Mouse (Mus musculus) leukemia stem cell, adult 10-12 weeks (primary cell): ENCODE results near the gene Ube2l3. TPM values are rescaled to one million over a fixed set of nuclear protein-coding genes. Genes with fewer than 3 reads are reported as not detected.

ENCODE experiments used
- polyA plus RNA-seq: library from polyadenylated mRNA; stranded (reverse); fragments of >175 nt; gene quantifications from 2 replicates; pipeline ENCODE4 v1.2.3, GENCODE M21; 2012; ENCODE audit warnings: low replicate concordance

The Ube2l3 gene
- 65.1 and 128 TPM in 2 replicates for polyA plus RNA-seq

GRCm38 (mm10) chr16:17202549-17202948 is at the start of gene Ube2l3:
Gene Ube2l3, minus strand, starts transcription at chr16:17202649.

GRCm38 (mm10) chr16:17232794-17233701 is 30.6 kb upstream of the Ube2l3 start, which contains the start of gene Hic2:
Gene Hic2, plus strand, starts transcription at chr16:17233572.

GRCm38 (mm10) chr16:17208389-17209361 is 6.2 kb upstream of the Ube2l3 start, which contains the start of gene Rimbp3:
Gene Rimbp3, plus strand, starts transcription at chr16:17208603.

GRCm38 (mm10) chr16:17146772-17147235 is 55.6 kb downstream of the Ube2l3 start, which contains the start of gene Ccdc116:
Gene Ccdc116, minus strand, starts transcription at chr16:17147229.

GRCm38 (mm10) chr16:17144339-17144738 is 58.1 kb downstream of the Ube2l3 start, which contains the start of gene Ydjc:
Gene Ydjc, plus strand, starts transcription at chr16:17144621.

GRCm38 (mm10) chr16:17132089-17132905 is 70.2 kb downstream of the Ube2l3 start, which contains the start of gene Sdf2l1:
Gene Sdf2l1, minus strand, starts transcription at chr16:17132383.

GRCm38 (mm10) chr16:17124871-17125520 is 77.5 kb downstream of the Ube2l3 start, which contains the start of gene 2610318N02Rik:
Gene 2610318N02Rik, minus strand, starts transcription at chr16:17125167.

GRCm38 (mm10) chr16:17110771-17111743 is 91.4 kb downstream of the Ube2l3 start, which contains the start of gene Ppil2:
Gene Ppil2, minus strand, starts transcription at chr16:17111257.

Other genes starting within 250 kb of the Ube2l3 start
- gene Mapk1, start 219.3 kb downstream of the Ube2l3 start, polyA plus RNA-seq, result 38.0 and 46.6 TPM in 2 replicates
- gene Ypel1, start 133.0 kb downstream of the Ube2l3 start, polyA plus RNA-seq, result not detected in 2 replicates
- 51.0 and 90.8 TPM in 2 replicates for gene Ppil2, start 91.4 kb downstream of the Ube2l3 start, polyA plus RNA-seq
- gene 2610318N02Rik, start 77.5 kb downstream of the Ube2l3 start, polyA plus RNA-seq, result 27.9 and 35.4 TPM in 2 replicates
- gene Sdf2l1, start 70.3 kb downstream of the Ube2l3 start, polyA plus RNA-seq, result 110 and 285 TPM in 2 replicates
- gene Ydjc, start 58.0 kb downstream of the Ube2l3 start, polyA plus RNA-seq, result 97.8 and 103 TPM in 2 replicates
- 3.7 and 6.8 TPM in 2 replicates for gene Ccdc116, start 55.4 kb downstream of the Ube2l3 start, polyA plus RNA-seq
- 0.03 and 0.28 TPM in 2 replicates for gene Rimbp3, start 6.0 kb upstream of the Ube2l3 start, polyA plus RNA-seq
- 1.7 and 2.8 TPM in 2 replicates for gene Hic2, start 30.9 kb upstream of the Ube2l3 start, polyA plus RNA-seq
- gene Tmem191c, start 73.4 kb upstream of the Ube2l3 start, polyA plus RNA-seq, result 2.9 and 4.3 TPM in 2 replicates
- not detected in 2 replicates for gene Serpind1, start 128.7 kb upstream of the Ube2l3 start, polyA plus RNA-seq
- 3.3 and 8.2 TPM in 2 replicates for gene Snap29, start 203.3 kb upstream of the Ube2l3 start, polyA plus RNA-seq
- 6.0 and 19.9 TPM in 2 replicates for gene Pi4ka, start 203.7 kb upstream of the Ube2l3 start, polyA plus RNA-seq
- 25.4 and 29.1 TPM in 2 replicates for gene Crkl, start 249.3 kb upstream of the Ube2l3 start, polyA plus RNA-seq